Mouse (Mus musculus) erythroblast, embryonic 14.5 days (primary cell): Measurements from ENCODE around the gene Adcy3.

Source experiments
- GATA1 ChIP-seq: IDR thresholded peaks from 2 replicates; pipeline ENCODE4 v1.6.1; 2012; ENCODE audit warnings: low read length, inconsistent platforms, mixed read lengths
- TAL1 ChIP-seq: IDR thresholded peaks from 3 replicates; pipeline ENCODE4 v1.6.1; 2012; ENCODE audit warnings: low read length, inconsistent platforms, mixed read lengths

DNA sequence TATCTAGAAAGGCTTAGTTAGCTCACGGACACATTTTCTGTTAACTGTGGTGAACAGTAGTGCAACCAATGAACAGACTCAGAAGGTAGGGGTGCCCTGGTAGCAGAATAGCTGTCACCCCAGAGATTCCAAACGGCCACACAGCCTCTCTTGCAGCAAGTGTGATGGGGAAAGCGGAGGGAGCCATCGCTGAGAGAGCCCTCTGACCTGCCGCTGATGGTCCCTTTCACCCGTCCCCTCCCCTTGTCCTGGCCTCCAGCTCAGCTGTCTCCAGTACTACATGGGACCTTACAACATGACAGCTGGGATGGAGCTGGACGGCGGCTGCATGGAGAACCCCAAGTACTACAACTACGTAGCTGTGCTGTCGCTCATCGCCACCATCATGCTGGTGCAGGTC, 73.2 kb downstream of the Adcy3 start:
- TF ChIP-seq GATA1 = no peak
- no peak for TF ChIP-seq TAL1
